Mouse (Mus musculus) lung, adult 18-20 months (tissue): ENCODE data around the gene Sorcs3.

Experiments used
- DNase-seq, 2 experiments: peaks; one replicate each; pipeline ENCODE4 v3.0.0; 2022; ENCODE audit warnings: mixed read lengths in 2 of 2

Sorcs3 gene

DNA sequence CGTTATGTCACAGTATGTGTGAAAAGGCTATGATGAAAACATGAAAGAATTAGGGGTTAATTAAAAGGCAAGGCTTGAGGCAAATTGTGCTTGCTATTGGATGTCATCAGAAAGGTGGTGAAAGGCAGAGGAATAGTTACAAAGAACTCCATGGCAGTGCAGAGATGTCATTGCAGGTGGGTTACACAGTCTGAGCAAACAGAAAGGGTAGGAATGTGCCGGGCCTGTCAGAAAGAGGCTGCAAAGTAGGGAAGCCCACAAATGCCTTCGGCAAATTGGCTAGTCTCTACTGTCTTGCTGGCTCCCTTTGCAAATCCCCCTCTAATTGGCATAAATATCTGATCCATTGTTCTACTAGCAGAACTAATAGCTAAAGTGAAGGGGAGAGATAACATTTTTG lies 521.2 kb downstream of the Sorcs3 start:
- no peak for DNase-seq

DNA sequence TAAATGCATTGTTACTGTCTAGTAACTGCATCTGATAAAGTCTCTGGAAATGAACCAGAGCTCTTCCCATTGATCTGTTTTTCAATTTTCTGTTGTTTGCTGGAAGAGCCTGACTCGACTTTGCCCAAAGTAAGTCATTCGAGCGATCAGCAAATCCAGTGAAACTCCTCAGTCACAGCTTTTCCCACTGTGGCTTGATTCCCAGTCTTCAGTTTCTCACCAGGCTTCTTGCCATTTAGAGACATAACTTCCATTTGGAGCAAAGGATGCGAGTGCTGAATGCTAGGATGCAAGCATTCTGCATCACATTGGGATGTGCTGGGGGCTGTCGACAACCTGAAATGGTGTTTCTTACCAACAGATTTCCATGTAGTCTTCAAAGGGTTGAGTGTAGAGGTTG lies 521.8 kb downstream of the Sorcs3 start:
- no peak for DNase-seq

DNA sequence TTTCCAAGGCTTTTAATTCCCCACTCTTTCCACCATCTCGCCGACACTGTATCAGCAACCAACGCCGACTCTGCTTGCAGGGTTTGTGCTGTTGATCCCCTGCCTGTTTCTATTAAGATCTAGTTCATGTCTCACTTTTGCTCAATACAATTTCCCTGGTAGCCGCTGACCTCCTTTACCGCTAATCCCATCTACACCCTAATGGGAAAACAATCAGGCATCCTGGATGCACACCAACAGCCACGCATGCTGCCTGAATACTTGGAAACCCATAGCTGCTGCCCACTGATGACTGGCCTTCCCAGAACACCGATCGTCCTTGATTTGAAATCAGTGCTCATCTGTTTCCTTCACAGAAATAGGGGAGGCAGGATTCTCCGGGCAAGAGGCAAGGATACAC lies 525.9 kb downstream of the Sorcs3 start:
- no peak for DNase-seq

DNA sequence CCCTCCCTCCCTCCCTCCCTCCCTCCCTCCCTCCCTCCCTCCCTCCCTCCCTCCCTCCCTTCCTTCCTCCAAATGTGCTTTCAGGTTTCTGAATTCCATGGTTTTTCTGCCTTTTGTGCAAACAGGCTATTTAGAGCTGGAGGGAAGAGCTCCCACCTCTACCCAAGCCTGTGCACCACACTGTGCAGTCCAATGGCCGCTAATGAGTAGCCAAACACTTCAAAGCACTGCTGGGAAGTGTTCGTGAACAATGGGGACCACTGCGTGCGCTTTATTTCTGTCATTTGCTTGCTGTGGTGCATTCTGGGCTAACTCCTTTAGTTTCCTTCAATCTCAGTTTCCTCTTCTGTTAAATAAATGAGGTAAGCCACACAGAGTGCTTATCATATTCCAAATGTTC lies 528.5 kb downstream of the Sorcs3 start:
- DNase-seq = no peak

- no peak for DNase-seq
Observed at GRCm38 (mm10) chr19:48737554-48737953, 531.7 kb downstream of the Sorcs3 start.

DNA sequence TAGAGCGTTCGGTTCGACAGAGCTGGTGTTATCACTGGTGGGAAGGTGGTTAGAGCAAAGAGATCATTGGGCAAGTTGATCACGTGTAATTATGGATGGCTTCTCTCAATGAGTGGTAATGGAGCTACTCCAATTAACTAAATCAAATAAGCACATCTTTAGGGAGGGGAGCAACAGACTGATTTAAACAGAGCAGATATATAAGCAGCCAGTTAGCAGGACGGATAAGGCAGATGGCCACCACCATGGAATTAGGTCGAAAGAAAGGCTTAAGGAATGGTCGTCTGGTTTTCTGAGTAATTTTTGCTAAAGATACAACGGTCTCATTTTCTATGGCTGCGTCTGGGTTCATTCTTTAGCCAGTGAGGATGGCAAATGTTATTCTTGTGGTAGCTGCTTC lies 549.3 kb downstream of the Sorcs3 start:
- no peak for DNase-seq

GRCm38 (mm10) chr19:48756831-48757230 lies 551.0 kb downstream of the Sorcs3 start:
- DNase-seq = no peak

DNA sequence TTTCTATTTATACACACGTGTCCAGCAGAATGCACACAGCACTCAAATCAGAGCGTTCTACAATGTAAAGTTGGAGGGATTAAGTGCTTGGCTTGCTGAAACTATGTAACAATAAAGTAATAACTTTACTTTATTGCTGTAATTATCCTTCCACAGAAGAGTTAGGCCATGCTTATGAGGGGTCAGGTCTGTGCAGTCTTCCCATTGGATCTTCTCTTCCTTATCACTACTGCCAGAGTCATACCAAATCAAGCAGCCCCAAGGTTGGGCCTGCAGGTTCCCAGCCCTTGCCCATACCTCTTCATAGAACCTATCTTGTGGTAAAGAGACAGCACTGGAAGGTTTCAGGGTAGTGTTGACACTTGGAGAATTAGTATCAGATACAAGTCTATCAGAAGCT lies 560.7 kb downstream of the Sorcs3 start:
- DNase-seq = no peak

DNA sequence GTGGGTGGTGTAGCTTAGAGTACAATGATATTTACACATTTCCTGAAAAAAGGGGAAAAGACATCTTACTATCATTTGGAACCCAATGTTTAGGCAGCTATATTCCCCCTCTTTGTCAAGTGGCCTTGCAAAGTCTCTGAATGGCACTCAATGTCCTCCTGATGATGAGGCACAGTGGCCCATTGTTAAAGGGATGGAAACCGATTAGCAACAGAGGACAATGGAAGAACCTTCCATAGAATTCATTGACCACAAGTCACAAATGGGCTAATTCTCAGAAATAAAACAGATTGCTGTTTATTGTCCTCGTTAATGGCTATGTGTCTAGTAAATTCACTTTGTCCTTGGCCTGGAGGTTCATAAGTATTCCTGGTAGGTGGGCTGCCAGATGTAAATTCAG lies 565.7 kb downstream of the Sorcs3 start:
- DNase-seq = no peak

GRCm38 (mm10) chr19:48779095-48779765 lies 573.4 kb downstream of the Sorcs3 start:
- no peak for DNase-seq

GRCm38 (mm10) chr19:48780813-48781212 lies 575.0 kb downstream of the Sorcs3 start:
- no peak for DNase-seq

GRCm38 (mm10) chr19:48782024-48782721 lies 576.3 kb downstream of the Sorcs3 start:
- DNase-seq = no peak

DNA sequence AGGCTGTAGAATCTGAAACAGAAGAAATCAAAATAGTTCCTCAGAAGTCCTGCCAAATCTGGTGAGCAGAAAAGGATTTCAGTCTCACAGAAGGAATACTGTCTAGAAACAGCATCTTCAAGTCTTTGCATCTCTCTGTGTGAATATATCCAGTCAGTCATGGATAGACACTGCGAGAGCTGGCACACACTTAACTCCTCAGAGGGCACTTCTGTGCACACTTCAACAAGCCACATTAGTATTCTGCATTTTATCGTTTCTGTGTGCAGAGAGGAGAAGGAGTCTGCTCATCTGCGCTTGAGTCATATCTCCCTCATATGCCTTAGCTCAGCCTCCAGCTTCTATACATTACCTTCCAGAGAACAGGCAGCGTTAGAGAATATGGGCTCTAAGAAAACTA lies 581.4 kb downstream of the Sorcs3 start:
- DNase-seq = no peak

DNA sequence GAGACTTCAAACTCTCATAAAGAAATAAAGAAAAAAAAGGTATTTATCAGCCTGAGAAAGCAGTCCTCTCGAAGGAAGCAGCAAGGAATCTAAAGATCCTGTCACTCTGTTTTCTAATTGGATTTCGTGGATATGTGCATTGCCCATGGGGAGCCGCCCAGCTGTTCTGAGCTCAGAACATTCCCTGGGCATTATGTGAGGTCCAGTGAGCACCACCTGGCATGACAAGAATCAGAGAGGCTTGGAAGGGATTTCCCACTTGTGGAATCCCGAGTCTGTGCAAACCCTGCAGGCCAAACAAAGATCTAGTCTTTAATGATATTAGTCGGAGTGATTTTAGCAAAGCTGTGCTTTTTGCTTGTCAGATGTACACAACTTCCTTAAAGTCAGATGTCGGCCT lies 598.7 kb downstream of the Sorcs3 start:
- DNase-seq = no peak

DNA sequence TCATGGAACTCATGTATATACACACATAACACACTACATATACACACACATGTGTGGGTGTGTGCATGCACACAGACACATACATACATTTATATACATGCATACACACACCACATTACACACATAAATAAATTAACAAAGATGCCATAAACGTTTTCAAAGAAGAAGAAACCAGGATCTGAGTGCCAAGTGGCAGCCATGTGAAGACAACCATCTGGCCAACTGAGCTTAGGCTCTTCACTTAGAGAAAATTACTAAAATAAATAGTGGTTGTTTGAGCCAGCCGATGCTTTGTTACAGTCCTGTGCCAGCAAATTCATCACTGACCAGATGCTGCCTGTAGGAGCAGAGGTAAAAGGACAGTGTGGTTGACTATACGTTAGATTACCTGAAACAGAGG lies 605.7 kb downstream of the Sorcs3 start:
- no peak for DNase-seq

- no peak for DNase-seq
Observed at GRCm38 (mm10) chr19:48813823-48814222, 608.0 kb downstream of the Sorcs3 start.

DNA sequence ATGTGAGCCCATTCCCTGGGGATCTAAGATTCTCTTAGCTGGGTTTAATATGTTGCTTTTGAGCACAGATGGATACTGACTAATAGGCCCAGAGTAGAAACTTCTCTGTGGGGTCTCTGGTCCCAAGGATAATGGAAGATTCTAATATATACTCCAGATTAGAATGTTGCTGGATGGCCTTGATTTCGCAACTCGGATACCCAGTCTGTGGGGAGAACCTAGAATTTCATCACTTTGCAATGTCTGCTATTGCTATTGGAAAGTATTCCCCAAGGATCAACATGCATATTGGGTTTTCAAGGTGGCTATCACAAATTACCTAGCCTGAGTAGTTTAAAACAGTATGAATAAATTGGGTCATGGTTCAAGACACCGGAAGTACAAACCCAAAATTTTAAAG lies 609.2 kb downstream of the Sorcs3 start:
- DNase-seq = no peak

GRCm38 (mm10) chr19:48820493-48821282 lies 614.9 kb downstream of the Sorcs3 start:
- DNase-seq = no peak

DNA sequence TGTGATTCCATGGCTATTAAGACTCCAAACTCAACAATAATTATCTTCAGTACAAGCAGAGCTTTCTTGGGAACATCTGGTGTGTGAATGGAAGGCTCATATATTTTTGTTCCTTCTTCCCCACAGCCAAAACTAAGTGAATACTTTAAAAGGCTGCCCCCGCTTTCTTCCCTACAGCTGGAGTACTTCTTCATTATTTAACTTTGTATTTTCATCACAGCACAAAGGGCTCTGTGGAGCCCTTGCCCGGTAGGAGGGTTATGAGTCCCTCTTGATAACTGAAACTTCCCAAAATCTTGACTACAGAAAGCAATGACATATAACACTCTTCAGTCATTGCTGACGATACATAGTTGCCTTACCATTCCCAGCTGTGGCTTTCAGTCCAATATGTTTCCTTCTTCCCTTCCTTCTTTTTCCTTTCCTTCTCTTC lies 615.5 kb downstream of the Sorcs3 start:
- no peak for DNase-seq

GRCm38 (mm10) chr19:48834342-48834741 lies 628.5 kb downstream of the Sorcs3 start:
- DNase-seq = no peak

DNA sequence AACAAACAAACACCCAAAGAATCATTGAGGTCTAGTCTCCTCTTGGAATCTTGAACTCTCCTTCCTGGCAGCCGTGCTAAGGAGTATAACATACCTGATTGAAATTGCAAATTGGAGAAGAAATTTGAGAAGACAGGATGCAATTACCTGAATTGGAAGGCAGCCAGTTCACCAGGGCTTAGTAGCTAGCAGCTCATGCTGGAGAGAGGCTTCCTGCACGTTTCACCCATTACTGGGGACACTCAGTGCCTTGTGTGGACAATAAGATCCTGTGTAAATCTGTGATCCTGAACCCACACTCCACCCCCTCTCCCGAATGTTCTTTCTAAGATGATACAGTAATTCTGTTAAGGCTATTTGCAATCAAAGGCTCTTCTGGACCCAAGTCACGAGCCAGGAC lies 633.6 kb downstream of the Sorcs3 start:
- DNase-seq = no peak

DNA sequence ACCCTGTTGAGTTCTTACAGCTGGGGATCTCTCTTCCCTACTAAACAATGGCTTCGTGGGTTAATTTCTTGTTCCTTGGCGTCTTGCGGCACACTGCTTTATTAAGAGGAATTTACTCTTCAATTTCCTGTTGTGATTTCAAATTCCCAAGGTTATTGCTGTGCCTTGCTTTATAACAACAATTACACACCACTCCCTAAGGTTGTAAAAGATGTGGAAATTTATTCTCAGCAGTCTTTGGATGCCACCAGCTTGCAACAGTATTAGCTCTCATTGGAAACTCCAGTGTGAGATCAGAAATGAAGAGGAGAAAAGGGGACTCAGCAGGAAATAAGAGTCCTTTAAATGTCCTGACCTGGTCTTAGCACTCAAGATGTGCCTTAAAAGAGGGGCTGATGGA lies 641.9 kb downstream of the Sorcs3 start:
- DNase-seq = no peak

GRCm38 (mm10) chr19:48850466-48850865 lies 644.6 kb downstream of the Sorcs3 start:
- DNase-seq = no peak
